Mouse (Mus musculus) brain, embryonic 14.5 days (tissue): ENCODE results near the gene Ankrd40.

ENCODE experiments used
- CTCF ChIP-seq: fragments of 200-500 bp; IDR thresholded peaks from 2 replicates; pipeline ENCODE4 v1.5.1; 2012; ENCODE audit warnings: inconsistent platforms, mild to moderate bottlenecking, moderate library complexity, borderline replicate concordance; ENCODE audit not compliant: insufficient read depth, insufficient read length; ENCODE audit errors: extremely low read depth
- POLR2A ChIP-seq: fragments of 200-500 bp; IDR thresholded peaks from 2 replicates; pipeline ENCODE4 v1.6.1; 2012; ENCODE audit warnings: mild to moderate bottlenecking, inconsistent platforms, borderline replicate concordance; ENCODE audit not compliant: poor library complexity, insufficient read depth, insufficient read length, severe bottlenecking; ENCODE audit errors: extremely low read depth

DNA sequence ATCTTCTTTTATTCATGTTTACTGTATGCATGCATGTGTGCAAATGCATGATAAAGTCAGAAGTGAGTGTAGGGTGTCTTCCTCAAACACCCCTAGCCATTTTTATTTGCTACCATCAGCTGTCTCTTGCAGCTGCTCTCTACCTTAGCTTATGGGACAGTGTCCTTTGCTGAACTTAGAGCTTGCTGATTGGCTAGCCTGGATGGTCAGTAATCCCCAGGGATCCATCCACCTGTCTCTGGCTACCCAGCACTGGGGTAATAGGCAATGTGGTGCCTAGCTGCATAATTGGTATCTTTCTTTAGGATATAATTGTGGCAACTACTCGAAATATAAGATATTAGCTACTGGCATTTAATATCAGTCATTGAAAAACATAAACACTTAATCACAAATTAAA is 15.1 kb upstream of the Ankrd40 start:
- TF ChIP-seq CTCF (no peak), POLR2A (no peak)
